Mouse (Mus musculus): ENCODE measurements around the gene Yipf1. TPM values are rescaled to one million over a fixed set of nuclear protein-coding genes. Genes with fewer than 3 reads are reported as not detected.
A peak's percentile ranks its signal among the peaks of the same experiment; 100 is the strongest.

The Yipf1 gene
- polyA plus RNA-seq, 1 experiment from 2014 or later: 59.1 TPM

DNA sequence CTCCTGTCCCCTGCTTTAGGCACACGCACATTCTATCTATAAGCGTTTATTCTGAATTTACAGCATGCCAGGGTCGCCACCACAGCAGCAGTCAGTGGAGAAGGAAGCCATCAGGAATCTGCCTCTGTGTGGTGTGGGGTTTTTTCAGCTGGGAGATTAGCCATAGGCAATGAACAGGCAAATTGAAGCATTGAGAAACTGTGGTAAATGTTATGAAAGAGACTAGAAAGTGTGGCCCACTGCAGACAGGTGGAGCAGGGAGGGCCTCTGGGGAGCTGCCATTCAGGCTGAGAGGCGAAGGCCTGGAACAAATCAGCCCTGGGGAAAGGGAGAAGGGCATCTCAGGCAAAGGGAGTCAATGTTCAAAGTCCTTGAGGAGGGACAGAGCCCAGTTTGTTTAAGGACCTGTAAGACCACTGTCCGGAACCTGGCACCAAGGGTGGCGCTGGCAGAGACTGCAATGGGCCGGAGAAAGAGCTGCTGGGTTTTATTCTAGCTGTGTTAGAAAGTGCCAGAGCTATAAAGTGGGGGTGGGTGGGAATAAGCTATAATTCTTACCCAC, 14.3 kb upstream of the Yipf1 start:
- Histone ChIP-seq H3K9ac (no peak overlapping the region), H3K4me2 (no peak overlapping the region), H3K4me3 (replicated peaks) (no peak overlapping the region), H3K27ac (no peak overlapping the region), H3K36me3 (no peaks in the 10 kb centered on the region), H3K4me1 (no peaks in the 10 kb centered on the region), H3K9me3 (no peaks in the 10 kb centered on the region), H3K27me3 (replicated peaks) (no peaks in the 10 kb centered on the region)
- ATAC-seq (ENCODE audit: insufficient read depth, low FRiP score, low read depth): no peak
- 83% methylated on average over 7 of the region's 7 CpGs for WGBS

DNA sequence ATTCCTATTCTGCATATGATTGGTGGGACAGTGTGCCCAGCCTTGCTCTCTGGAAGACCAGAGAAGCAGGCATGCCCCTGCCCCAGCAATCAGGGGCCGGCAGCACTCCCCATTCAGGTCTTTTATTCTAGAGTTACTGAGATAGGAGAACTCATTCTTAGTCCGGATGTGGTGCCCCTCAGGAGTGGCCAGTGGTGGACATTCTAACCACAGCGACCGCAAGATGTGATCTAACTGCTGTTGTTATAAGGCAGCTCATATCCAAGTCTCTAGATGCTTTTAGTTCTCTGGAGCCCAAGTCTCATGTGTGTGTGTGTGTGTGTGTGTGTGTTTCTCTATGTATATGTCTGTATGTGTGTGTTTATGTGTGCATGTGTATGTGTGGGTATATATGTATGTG, 13.8 kb upstream of the Yipf1 start:
- Histone ChIP-seq H3K27me3 (replicated peaks) (no peaks in the 10 kb centered on the region), H3K9ac (no peak overlapping the region), H3K36me3 (no peaks in the 10 kb centered on the region), H3K4me3 (replicated peaks) (no peak overlapping the region), H3K27ac (no peak overlapping the region), H3K4me1 (no peaks in the 10 kb centered on the region), H3K4me2 (no peak overlapping the region), H3K9me3 (no peaks in the 10 kb centered on the region)
- ATAC-seq (ENCODE audit: insufficient read depth, low FRiP score, low read depth): no peak
- WGBS: 78% methylated on average over 4 of the region's 4 CpGs

DNA sequence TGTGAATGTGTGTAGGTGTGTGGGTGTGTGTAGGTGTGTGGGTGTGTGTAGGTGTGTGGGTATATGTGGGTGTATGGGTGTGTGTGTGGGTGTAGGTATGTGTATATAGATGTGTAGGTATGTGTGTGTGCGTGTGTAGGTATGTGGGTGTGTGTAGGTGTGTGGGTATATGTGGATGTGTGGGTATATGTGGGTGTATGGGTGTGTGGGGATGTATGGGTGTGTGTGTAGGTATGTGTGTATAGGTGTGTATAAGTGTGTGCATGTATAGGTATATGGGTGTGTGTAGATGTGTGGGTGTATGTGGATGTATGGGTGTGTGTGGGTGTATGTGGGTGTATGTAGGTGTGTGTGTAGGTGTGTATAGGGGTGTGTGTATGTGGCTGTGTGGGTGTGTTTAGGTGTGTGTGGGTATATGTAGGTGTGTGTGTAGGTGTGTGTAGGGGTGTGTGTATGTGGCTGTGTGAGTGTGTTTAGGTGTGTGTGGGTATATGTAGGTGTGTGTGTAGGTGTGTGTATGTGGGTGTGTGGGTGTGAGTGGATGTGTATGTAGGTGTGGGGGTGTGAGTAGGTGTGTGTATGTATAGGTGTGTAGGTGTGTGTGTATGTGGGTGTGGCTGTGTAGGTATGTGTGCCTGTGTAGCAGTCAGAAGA, 13.1 kb upstream of the Yipf1 start:
- 0 out of 2 replicates have a peak, but pooled peaks have one; percentile 28 for ATAC-seq (ENCODE audit: insufficient read depth, low FRiP score, low read depth)
- Histone ChIP-seq H3K27me3 (replicated peaks) (no peaks in the 10 kb centered on the region), H3K9me3 (no peaks in the 10 kb centered on the region)

DNA sequence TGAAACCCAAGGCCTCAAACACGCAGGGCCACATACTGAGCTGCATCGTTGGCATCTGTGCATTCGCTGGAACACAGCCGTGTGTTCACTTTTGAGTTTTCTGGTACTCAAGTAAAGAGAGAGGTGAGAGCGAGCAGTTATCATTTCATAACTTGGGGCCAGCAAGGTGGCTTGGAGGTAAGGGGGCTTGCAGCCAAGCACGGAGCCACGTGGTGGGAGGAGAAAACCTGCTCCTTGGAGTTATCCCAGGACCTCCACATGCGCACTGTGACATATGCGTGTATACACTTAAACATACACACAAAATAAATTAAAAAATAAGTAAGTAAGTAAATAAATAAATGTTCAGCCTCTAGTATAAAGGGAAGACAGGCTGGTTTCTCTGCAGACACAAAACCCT, 11.9 kb upstream of the Yipf1 start:
- no peaks in the 10 kb centered on the region for H3K9me3 ChIP-seq
- H3K27ac ChIP-seq: no peak overlapping the region
- H3K27me3 ChIP-seq (replicated peaks): no peaks in the 10 kb centered on the region
- ATAC-seq (ENCODE audit: insufficient read depth, low FRiP score, low read depth): no peak
- no peak overlapping the region for H3K4me2 ChIP-seq
- H3K9ac ChIP-seq: no peak overlapping the region
- no peaks in the 10 kb centered on the region for H3K36me3 ChIP-seq
- no peak overlapping the region for H3K4me3 ChIP-seq (replicated peaks)
- 83% methylated on average over 9 of the region's 9 CpGs for WGBS
- H3K4me1 ChIP-seq: peaks cover 7% of the 10 kb centered on the region; the same call in 1 of the 2 replicates

More for the DNA sequence above, 13.1 kb upstream of the Yipf1 start:
- Histone ChIP-seq H3K4me3 (replicated peaks) (no peak overlapping the region), H3K4me1 (no peaks in the 10 kb centered on the region), H3K4me2 (no peak overlapping the region), H3K27ac (no peak overlapping the region), H3K36me3 (no peaks in the 10 kb centered on the region), H3K9ac (no peak overlapping the region)
- WGBS: 94% methylated on average over 1 of the region's 1 CpGs

DNA sequence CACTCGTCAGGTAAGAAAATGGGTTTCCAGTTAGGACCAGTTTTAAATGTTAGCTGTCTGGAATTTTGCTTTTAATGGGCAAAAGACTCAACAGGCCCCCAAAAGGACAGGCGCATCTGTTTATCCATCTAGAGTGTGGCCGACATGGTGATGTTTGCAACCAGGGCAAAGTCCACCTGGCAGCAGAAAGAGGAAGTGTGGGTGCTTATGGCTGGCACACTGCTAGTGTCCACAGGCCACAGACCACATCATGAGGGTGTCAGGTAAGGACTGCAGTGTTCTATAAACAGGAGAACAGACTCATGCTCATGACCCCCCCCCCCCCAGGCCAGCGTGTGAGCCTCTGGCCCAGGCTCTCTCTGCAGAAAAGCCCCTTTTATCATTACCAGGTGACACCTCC, 11.3 kb upstream of the Yipf1 start:
- peak; percentile 15; the same call in 1 of the 2 replicates for ATAC-seq (ENCODE audit: insufficient read depth, low FRiP score, low read depth)
- no peak overlapping the region for H3K4me3 ChIP-seq (replicated peaks)
- no peaks in the 10 kb centered on the region for H3K9me3 ChIP-seq
- H3K27ac ChIP-seq: no peak overlapping the region
- no peaks in the 10 kb centered on the region for H3K36me3 ChIP-seq
- H3K4me2 ChIP-seq: no peak overlapping the region
- no peaks in the 10 kb centered on the region for H3K27me3 ChIP-seq (replicated peaks)
- H3K4me1 ChIP-seq: peaks cover 7% of the 10 kb centered on the region; the same call in 1 of the 2 replicates
- no peak overlapping the region for H3K9ac ChIP-seq
- 65% methylated on average over 4 of the region's 4 CpGs for WGBS

DNA sequence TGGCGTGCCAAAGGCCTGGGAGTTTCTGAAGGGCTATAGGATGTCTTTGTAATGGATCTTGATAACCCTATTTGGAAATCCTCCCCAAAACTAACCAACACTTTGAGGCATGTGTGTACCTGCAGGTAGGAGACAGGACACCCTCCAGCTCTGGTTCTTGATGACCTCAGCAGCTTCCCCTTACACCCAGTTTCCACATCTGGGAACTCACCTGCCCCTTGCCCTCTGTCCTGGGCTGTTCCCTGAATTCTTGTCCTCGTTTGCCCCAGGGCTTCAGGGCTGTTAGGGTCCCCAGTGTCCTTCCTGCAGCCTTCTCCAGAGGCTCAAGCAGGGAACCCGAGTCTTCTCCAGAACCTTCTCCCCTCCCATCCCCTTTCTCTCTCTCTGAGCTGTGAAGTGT, 10.6 kb upstream of the Yipf1 start:
- Histone ChIP-seq H3K36me3 (no peaks in the 10 kb centered on the region), H3K27ac (no peak overlapping the region), H3K9me3 (no peaks in the 10 kb centered on the region), H3K4me3 (replicated peaks) (no peak overlapping the region), H3K4me2 (no peak overlapping the region), H3K4me1 (peaks cover 7% of the 10 kb centered on the region; the same call in 1 of the 2 replicates), H3K27me3 (replicated peaks) (no peaks in the 10 kb centered on the region), H3K9ac (no peak overlapping the region)
- no peak for ATAC-seq (ENCODE audit: insufficient read depth, low FRiP score, low read depth)
- WGBS: 56% methylated on average over 3 of the region's 3 CpGs

DNA sequence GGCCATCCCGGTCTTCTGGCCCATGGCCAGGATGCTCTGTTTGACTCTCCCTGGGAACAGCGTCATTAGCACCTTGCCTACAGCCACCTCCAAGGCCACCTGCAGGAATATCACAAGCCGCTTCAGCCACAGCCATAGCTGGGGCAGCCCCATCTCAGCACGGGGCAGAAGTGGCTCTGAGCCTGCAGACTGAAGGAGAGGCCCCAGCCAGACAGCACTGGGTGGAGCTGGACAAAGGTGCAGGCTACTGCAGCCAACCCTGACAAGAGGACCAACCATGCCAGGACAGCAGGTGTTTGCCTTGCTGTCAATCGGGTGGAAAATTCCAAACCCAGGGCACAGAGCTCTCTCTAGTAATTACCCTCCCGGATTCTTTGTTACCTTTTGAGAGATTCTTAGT, 7.2 kb upstream of the Yipf1 start, which contains the start of gene Dio1:
Dio1 (minus strand) TSS at position 204 of the 400 bp plus-strand sequence.
- H3K9me3 ChIP-seq: no peaks in the 10 kb centered on the region
- H3K9ac ChIP-seq: no peak within 1 kb of the TSS
- H3K4me1 ChIP-seq: peaks cover 7% of the 10 kb centered on the region; the same call in 1 of the 2 replicates
- WGBS: 38% methylated on average over 6 of the region's 6 CpGs
- no peak within 1 kb of the TSS for H3K27ac ChIP-seq
- H3K36me3 ChIP-seq: no peaks in the 10 kb centered on the region
- no peak within 1 kb of the TSS for H3K4me3 ChIP-seq (replicated peaks)
- ATAC-seq (ENCODE audit: insufficient read depth, low FRiP score, low read depth): peak; percentile 61; the same call in 1 of the 2 replicates
- no peaks in the 10 kb centered on the region for H3K27me3 ChIP-seq (replicated peaks)
- H3K4me2 ChIP-seq: no peak within 1 kb of the TSS

DNA sequence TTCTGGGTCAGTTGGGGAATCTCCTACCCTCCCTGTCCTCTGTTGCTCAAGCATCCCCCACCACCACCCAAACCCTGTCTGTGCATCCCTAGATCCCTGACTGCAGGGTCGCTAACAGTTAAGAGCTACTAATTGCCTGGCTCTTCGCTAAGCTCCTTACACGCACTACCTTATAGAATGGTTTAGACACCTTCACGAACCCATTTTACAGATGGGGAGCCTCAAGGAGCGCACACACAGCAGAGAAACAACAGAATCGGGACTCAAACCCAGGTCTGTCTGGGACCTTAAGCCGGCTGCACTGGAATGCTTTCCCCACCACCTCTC, 279 bp downstream of the Yipf1 start:
- Histone ChIP-seq H3K9me3 (no peaks in the 10 kb centered on the region), H3K36me3 (0 out of 2 replicates have a peak, but pooled peaks cover 8% of the 10 kb centered on the region), H3K27ac (no peak overlapping the region), H3K4me2 (peak overlapping the region; percentile 82), H3K4me3 (replicated peaks) (peak overlapping the region; percentile 75), H3K27me3 (replicated peaks) (no peaks in the 10 kb centered on the region), H3K9ac (peak overlapping the region; percentile 42), H3K4me1 (peaks cover 8% of the 10 kb centered on the region)
- 7% methylated on average over 7 of the region's 7 CpGs for WGBS
- ATAC-seq (ENCODE audit: insufficient read depth, low FRiP score, low read depth): no peak

DNA sequence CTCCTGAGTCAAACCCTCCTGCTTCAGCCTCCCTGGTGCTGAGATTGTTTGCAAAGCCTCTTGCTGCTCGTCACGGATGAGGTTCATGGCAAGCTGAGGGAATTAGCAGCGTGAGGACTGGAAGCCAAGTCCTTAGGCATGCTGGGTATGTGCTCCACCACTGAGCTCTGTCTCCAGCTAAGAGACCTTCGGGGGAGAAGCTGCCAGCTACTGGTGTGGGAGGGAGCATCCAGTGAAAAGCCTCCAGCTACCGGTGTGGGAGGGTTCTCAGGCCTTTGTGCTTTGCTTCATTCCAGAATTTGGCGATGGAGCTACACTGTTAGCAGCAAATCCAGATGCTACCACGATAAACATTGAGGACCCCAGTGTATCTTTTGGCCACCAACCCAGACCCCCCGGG, 4.5 kb downstream of the Yipf1 start:
- H3K27me3 ChIP-seq (replicated peaks): no peaks in the 10 kb centered on the region
- peaks cover 8% of the 10 kb centered on the region for H3K4me1 ChIP-seq
- WGBS: 82% methylated on average over 8 of the region's 8 CpGs
- H3K9me3 ChIP-seq: no peaks in the 10 kb centered on the region
- H3K4me2 ChIP-seq: no peak overlapping the region
- H3K4me3 ChIP-seq (replicated peaks): no peak overlapping the region
- H3K27ac ChIP-seq: no peak overlapping the region
- no peak overlapping the region for H3K9ac ChIP-seq
- peaks cover 19% of the 10 kb centered on the region; the same call in 1 of the 2 replicates for H3K36me3 ChIP-seq
- no peak for ATAC-seq (ENCODE audit: insufficient read depth, low FRiP score, low read depth)

DNA sequence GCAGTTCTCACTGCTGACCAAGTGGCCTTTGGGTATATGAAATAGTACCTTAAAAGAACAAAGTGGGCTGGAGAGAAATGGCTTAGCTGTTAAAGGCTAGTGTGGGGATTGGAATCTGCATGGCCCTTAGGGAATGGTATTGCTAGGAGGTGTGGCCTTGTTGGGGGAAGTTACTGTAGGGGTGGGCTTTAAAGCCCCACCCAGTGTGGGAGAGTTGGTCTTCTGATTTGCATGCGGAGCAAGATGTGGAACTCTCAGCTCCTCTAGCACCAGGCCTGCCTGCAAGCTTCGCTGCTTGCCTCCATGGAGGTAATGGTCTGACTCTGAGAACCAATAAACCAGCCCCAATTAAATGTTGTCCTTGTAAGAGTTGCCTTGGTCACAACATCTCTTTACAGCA, 6.9 kb downstream of the Yipf1 start:
- Histone ChIP-seq H3K9ac (no peak overlapping the region), H3K4me3 (replicated peaks) (no peak overlapping the region), H3K4me2 (no peak overlapping the region), H3K27ac (no peak overlapping the region), H3K36me3 (peaks cover 19% of the 10 kb centered on the region; the same call in 1 of the 2 replicates), H3K27me3 (replicated peaks) (no peaks in the 10 kb centered on the region), H3K9me3 (no peaks in the 10 kb centered on the region), H3K4me1 (no peaks in the 10 kb centered on the region)
- no peak for ATAC-seq (ENCODE audit: insufficient read depth, low FRiP score, low read depth)
- 85% methylated on average over 2 of the region's 2 CpGs for WGBS

DNA sequence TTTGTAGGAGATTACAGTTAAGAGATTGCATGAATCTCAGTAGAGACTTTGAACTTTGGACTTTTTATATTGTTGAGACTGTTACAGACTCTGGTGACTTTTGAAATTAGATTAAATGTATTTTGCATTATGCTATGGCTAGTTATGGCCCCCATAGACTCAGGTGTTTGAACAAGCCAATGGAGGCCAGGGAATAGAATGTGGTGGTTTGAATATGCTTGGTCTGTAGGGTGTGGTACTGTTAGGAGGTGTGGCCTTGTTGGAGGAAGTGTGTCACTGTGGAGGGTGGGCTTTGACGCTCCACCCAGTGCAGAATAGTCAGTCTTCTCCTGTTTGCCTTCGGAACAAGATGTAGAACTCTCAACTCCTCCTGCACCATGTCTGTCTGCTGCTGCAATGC, 8.9 kb downstream of the Yipf1 start:
- H3K4me2 ChIP-seq: no peak overlapping the region
- WGBS: 82% methylated on average over 2 of the region's 2 CpGs
- H3K4me1 ChIP-seq: no peaks in the 10 kb centered on the region
- H3K36me3 ChIP-seq: peaks cover 13% of the 10 kb centered on the region; the same call in 1 of the 2 replicates
- ATAC-seq (ENCODE audit: insufficient read depth, low FRiP score, low read depth): no peak
- no peak overlapping the region for H3K9ac ChIP-seq
- H3K4me3 ChIP-seq (replicated peaks): no peak overlapping the region
- no peak overlapping the region for H3K27ac ChIP-seq
- no peaks in the 10 kb centered on the region for H3K9me3 ChIP-seq
- no peaks in the 10 kb centered on the region for H3K27me3 ChIP-seq (replicated peaks)

DNA sequence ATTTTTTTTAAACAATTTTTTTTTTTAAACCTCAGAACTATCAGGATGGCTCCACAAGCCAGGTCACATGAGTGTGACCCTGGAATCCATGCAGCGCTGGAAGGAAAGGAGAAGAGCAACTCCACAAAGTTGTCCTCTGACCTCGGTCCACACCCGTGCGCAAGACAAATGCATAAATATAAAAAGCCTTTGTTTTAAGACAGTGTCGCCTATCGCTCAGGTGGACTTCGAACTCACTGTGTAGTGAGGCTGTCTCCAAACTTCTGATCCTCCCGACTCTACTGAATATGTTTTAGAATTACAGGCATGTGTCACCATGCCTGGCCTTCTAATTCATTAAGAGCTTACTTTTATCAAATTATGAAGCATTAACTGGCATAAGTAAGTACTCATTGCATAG, 14.4 kb downstream of the Yipf1 start:
- Histone ChIP-seq H3K4me2 (no peak overlapping the region), H3K9me3 (no peaks in the 10 kb centered on the region), H3K27ac (no peak overlapping the region), H3K27me3 (replicated peaks) (no peaks in the 10 kb centered on the region), H3K9ac (no peak overlapping the region), H3K4me1 (no peaks in the 10 kb centered on the region), H3K4me3 (replicated peaks) (no peak overlapping the region), H3K36me3 (no peaks in the 10 kb centered on the region)
- WGBS: 94% methylated on average over 8 of the region's 8 CpGs
- no peak for ATAC-seq (ENCODE audit: insufficient read depth, low FRiP score, low read depth)

Data from stomach, embryonic 15.5 days (tissue).